Mouse (Mus musculus): ENCODE measurements around the gene Pcna. TPM values are rescaled to one million over a fixed set of nuclear protein-coding genes. Genes with fewer than 3 reads are reported as not detected.

The Pcna gene
- total and polyA plus RNA-seq, 3 experiments, result 25.9 to 39.9 (median 36.5) TPM

GRCm38 (mm10) chr2:132211995-132212656, 41.0 kb downstream of the Pcna start:
- TF ChIP-seq EP300 (IDR thresholded peaks at IDR 0.05; ENCODE audit: insufficient read depth, low read depth, low read length) (no peak), CTCF (IDR thresholded peaks at IDR 0.05) (no peak), POLR2A (IDR thresholded peaks at IDR 0.05; ENCODE audit: insufficient read depth, low read depth, low read length) (no peak)
- Histone ChIP-seq H3K27ac (no peak overlapping the region), H3K4me1 (ENCODE audit: control insufficient read depth, insufficient read depth, low read length) (no peaks in the 10 kb centered on the region), H3K27me3 (ENCODE audit: control insufficient read depth, insufficient read depth, low read length) (no peaks in the 10 kb centered on the region), H3K79me2 (replicated peaks; ENCODE audit: control insufficient read depth, insufficient read depth, low read length) (no peaks in the 10 kb centered on the region), H3K36me3 (ENCODE audit: control insufficient read depth, insufficient read depth, low read length) (no peaks in the 10 kb centered on the region), H3K9ac (ENCODE audit: low read depth, low read length) (no peak overlapping the region), H3K4me3 (no peak overlapping the region)
- peak; percentile 26 to 66 for DNase-seq
- 60% methylated on average over 5 of the region's 5 CpGs for WGBS
- intact Hi-C loops (cut with DNase I), result no loop called here

- Histone ChIP-seq H3K79me2 (replicated peaks; ENCODE audit: control insufficient read depth, insufficient read depth, low read length) (no peaks in the 10 kb centered on the region), H3K9ac (ENCODE audit: low read depth, low read length) (no peak overlapping the region), H3K27me3 (ENCODE audit: control insufficient read depth, insufficient read depth, low read length) (no peaks in the 10 kb centered on the region), H3K4me1 (ENCODE audit: control insufficient read depth, insufficient read depth, low read length) (no peaks in the 10 kb centered on the region), H3K27ac (no peak overlapping the region), H3K36me3 (ENCODE audit: control insufficient read depth, insufficient read depth, low read length) (no peaks in the 10 kb centered on the region), H3K4me3 (no peak overlapping the region)
- 84% methylated on average over 9 of the region's 9 CpGs for WGBS
- TF ChIP-seq CTCF (IDR thresholded peaks at IDR 0.05) (no peak), EP300 (IDR thresholded peaks at IDR 0.05; ENCODE audit: insufficient read depth, low read depth, low read length) (no peak), POLR2A (IDR thresholded peaks at IDR 0.05; ENCODE audit: insufficient read depth, low read depth, low read length) (no peak)
- intact Hi-C loops (cut with DNase I), result no loop called here
- no peak for DNase-seq
These were observed 42.3 kb downstream of the Pcna start for GRCm38 (mm10) chr2:132210806-132211312.

GRCm38 (mm10) chr2:132208246-132208881, 44.8 kb downstream of the Pcna start:
- Histone ChIP-seq H3K4me3 (no peak overlapping the region), H3K27ac (no peak overlapping the region), H3K9ac (ENCODE audit: low read depth, low read length) (no peak overlapping the region), H3K27me3 (ENCODE audit: control insufficient read depth, insufficient read depth, low read length) (no peaks in the 10 kb centered on the region), H3K4me1 (ENCODE audit: control insufficient read depth, insufficient read depth, low read length) (no peaks in the 10 kb centered on the region), H3K36me3 (ENCODE audit: control insufficient read depth, insufficient read depth, low read length) (no peaks in the 10 kb centered on the region), H3K79me2 (replicated peaks; ENCODE audit: control insufficient read depth, insufficient read depth, low read length) (no peaks in the 10 kb centered on the region)
- no peak for TF ChIP-seq POLR2A (IDR thresholded peaks at IDR 0.05; ENCODE audit: insufficient read depth, low read depth, low read length)
- no peak for DNase-seq
- 74% methylated on average over 8 of the region's 8 CpGs for WGBS
- intact Hi-C loops (cut with DNase I), result no loop called here

GRCm38 (mm10) chr2:132206316-132206881, 46.7 kb downstream of the Pcna start:
- TF ChIP-seq CTCF (IDR thresholded peaks at IDR 0.05) (no peak), EP300 (IDR thresholded peaks at IDR 0.05; ENCODE audit: insufficient read depth, low read depth, low read length) (no peak), POLR2A (IDR thresholded peaks at IDR 0.05; ENCODE audit: insufficient read depth, low read depth, low read length) (no peak)
- Histone ChIP-seq H3K27me3 (ENCODE audit: control insufficient read depth, insufficient read depth, low read length) (no peaks in the 10 kb centered on the region), H3K9ac (ENCODE audit: low read depth, low read length) (no peak overlapping the region), H3K4me3 (no peak overlapping the region), H3K27ac (no peak overlapping the region), H3K79me2 (replicated peaks; ENCODE audit: control insufficient read depth, insufficient read depth, low read length) (no peaks in the 10 kb centered on the region), H3K4me1 (ENCODE audit: control insufficient read depth, insufficient read depth, low read length) (no peaks in the 10 kb centered on the region), H3K36me3 (ENCODE audit: control insufficient read depth, insufficient read depth, low read length) (no peaks in the 10 kb centered on the region)
- intact Hi-C loops (cut with DNase I), result no loop called here
- no peak for DNase-seq
- WGBS, result 79% methylated on average over 16 of the region's 16 CpGs

GRCm38 (mm10) chr2:132205549-132205948, 47.6 kb downstream of the Pcna start:
- no peaks in the 10 kb centered on the region for H3K4me1 ChIP-seq (ENCODE audit: control insufficient read depth, insufficient read depth, low read length)
- H3K27ac ChIP-seq, result no peak overlapping the region
- no peaks in the 10 kb centered on the region for H3K79me2 ChIP-seq (replicated peaks; ENCODE audit: control insufficient read depth, insufficient read depth, low read length)
- no peak for TF ChIP-seq CTCF (IDR thresholded peaks at IDR 0.05)
- TF ChIP-seq POLR2A (IDR thresholded peaks at IDR 0.05; ENCODE audit: insufficient read depth, low read depth, low read length), result no peak
- no peak for TF ChIP-seq EP300 (IDR thresholded peaks at IDR 0.05; ENCODE audit: insufficient read depth, low read depth, low read length)
- no peak overlapping the region for H3K9ac ChIP-seq (ENCODE audit: low read depth, low read length)
- no peak for DNase-seq
- intact Hi-C loops (cut with DNase I), result no loop called here
- H3K27me3 ChIP-seq (ENCODE audit: control insufficient read depth, insufficient read depth, low read length), result no peaks in the 10 kb centered on the region
- no peaks in the 10 kb centered on the region for H3K36me3 ChIP-seq (ENCODE audit: control insufficient read depth, insufficient read depth, low read length)
- H3K4me3 ChIP-seq, result no peak overlapping the region
- WGBS, result 75% methylated on average over 4 of the region's 4 CpGs

GRCm38 (mm10) chr2:132203773-132204172, 49.3 kb downstream of the Pcna start:
- no peak for DNase-seq
- Histone ChIP-seq H3K4me1 (ENCODE audit: control insufficient read depth, insufficient read depth, low read length) (no peaks in the 10 kb centered on the region), H3K9ac (ENCODE audit: low read depth, low read length) (no peak overlapping the region), H3K36me3 (ENCODE audit: control insufficient read depth, insufficient read depth, low read length) (no peaks in the 10 kb centered on the region), H3K27ac (no peak overlapping the region), H3K27me3 (ENCODE audit: control insufficient read depth, insufficient read depth, low read length) (no peaks in the 10 kb centered on the region), H3K4me3 (no peak overlapping the region), H3K79me2 (replicated peaks; ENCODE audit: control insufficient read depth, insufficient read depth, low read length) (no peaks in the 10 kb centered on the region)
- TF ChIP-seq POLR2A (IDR thresholded peaks at IDR 0.05; ENCODE audit: insufficient read depth, low read depth, low read length) (no peak), EP300 (IDR thresholded peaks at IDR 0.05; ENCODE audit: insufficient read depth, low read depth, low read length) (no peak), CTCF (IDR thresholded peaks at IDR 0.05) (no peak)
- intact Hi-C loops (cut with DNase I), result no loop called here
- WGBS, result 78% methylated on average over 3 of the region's 3 CpGs
